Mouse (Mus musculus) inflammation-experienced regulatory T-cells (primary cell): Measurements from ENCODE around the gene Terb1. TPM values are rescaled to one million over a fixed set of nuclear protein-coding genes. Genes with fewer than 3 reads are reported as not detected.

Experiments
- polyA plus RNA-seq, 2 experiments: library from polyadenylated mRNA; unstranded; fragments of 100-300 nt; shearing (Covaris generic); gene quantifications; one replicate each; pipeline ENCODE4 v1.2.1; 2017

Terb1 gene
- under 1 TPM; 0.13 to 0.47 TPM for polyA plus RNA-seq

DNA sequence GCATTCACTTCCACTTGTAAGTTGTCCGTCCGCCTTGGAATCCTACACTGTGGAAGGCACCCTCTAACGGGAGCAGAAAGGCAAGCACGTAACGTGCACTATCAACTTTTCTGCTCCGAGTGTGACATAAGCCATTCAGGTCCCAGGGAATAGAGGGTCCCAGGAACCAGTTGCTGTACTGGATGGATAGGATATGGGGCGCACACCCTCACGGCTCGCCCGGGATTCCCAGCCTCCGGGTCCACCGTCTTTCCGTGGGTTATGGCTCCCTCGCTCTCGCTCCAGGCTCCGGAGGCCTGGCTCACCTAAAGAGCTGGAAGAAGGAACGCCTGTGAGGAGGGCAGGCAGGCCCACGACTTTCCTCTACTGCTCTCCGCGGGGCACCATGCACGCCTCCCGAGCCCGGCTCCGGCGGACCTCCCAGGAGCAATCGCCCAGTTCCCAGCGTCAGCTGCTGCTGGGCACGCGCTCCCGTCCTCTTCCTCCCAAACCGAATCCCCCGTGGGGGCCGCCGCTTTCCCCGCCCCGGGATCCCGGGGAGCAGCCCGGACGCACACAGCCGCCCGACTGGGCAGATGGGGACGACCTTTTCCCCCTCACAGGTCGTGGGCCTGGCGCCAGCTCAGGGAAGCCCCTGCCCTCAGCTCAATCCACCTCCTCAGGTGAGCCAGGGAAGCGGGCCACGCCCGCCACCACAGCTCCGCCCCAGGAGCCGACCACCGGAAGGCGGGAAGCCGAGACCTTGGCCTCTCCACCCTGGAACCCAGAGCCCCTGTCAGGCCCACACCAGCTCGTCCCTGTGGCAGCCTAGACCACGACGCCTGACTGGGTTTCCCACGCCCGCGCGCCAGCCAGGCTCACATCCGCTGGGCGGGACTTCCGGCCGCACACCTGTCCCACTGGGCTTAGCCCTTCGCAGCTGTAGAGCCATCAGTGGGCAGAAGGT is at the start of gene Terb1:
Terb1 (minus strand) TSS at position 850 of the 946 bp plus-strand sequence.

DNA sequence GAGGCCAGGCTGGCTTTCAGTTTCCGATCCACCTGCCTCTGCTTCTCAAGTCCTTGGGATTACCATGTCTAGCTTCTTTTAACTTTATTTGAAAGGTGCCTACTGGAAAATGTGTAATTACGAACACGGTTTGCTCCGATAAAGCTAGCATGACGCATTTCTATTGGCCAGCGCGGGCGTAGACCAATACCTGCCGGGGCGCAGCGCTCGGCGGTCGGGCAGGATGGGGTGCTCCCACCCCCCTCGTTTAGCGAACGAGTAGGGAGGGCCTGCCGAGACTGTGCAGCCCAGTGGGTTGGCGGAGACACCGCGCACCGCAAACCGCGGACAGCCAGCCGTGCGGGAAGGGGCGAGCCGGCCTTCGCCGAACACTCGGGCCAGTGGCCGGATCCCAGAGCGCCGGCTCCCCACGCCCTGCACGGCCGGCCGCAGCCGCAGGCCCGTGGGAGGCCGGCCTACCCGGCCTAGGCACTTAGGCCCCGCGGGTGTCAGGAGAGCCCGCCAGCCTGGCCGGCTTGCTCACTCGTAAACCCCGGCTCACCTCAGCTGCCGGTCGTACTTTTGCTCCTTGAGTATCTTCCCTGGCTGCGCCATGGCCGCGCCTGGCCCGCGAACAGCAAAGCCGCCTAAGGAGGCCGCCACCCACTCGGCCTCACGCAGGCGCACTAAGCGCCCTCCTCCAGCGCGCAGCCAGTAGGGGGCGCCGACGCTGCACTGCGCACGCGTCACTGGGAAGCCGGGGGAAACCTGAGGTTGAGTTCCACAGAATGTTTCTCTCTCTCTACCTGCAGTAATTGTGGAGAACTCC is 24.5 kb upstream of the Terb1 start, which contains the start of the genes Nae1 and Car7:
Nae1 (minus strand) TSS at position 667 of the 808 bp plus-strand sequence.
Car7 (plus strand) TSS at position 719 of the 808 bp plus-strand sequence.

DNA sequence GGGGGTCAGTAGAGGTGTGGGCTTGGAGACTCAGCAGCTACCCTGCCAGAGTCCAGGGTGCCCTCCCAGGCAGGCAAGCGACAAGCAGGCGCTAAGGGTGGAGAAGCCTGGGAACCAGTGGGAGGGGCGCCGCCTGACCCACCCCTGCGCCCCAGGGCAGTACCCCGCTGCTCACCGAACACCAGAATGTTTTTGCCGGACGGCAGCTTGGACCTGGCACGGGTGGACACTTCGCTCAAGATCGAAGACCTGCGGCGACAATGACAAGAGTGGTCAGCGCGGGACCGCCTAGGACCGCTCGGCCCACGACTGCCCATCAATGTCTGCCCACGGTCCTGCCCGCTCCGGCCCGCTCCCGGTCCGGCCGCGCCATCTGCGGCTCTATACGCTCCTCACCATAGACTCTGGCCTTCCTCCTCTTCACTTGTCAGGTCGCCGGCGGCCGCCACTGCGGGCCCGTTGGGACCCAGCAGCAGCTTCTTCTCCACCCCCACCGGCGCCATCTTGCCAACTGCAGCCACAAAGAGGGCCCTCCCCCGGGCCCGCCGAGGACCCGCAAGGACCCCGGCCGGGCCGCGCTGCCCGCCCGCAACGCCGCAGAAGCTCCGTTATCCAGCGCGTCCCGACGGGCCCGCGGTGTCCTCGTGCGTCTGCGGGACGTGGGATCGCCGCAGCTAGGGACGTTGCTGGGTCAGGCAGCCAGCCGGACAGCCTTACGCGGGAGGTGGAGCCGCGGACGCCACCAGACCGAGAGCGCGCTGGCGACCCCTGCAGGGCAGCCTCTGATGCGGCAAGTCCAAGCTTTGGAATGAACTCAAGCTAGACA is 67.2 kb downstream of the Terb1 start, which contains the start of gene Dync1li2:
Dync1li2 (minus strand) TSS at position 749 of the 826 bp plus-strand sequence.

Other genes starting within 250 kb of the Terb1 start
- gene Cmtm2a, start 216.7 kb downstream of the Terb1 start, polyA plus RNA-seq, result under 1 TPM in 1 of 2 experiments, not detected in 1; 0.84 TPM
- not detected for gene Gm45711, start 199.8 kb downstream of the Terb1 start, polyA plus RNA-seq
- gene Cmtm1, start 199.8 kb downstream of the Terb1 start, polyA plus RNA-seq, result under 1 TPM in 1 of 2 experiments, not detected in 1; 0.62 TPM
- gene Gm11020, start 188.3 kb downstream of the Terb1 start, polyA plus RNA-seq, result 1 to 10 TPM in 1 of 2 experiments, not detected in 1; 4.4 TPM
- 1 to 10 TPM in 1 of 2 experiments, not detected in 1; 3.7 TPM for gene Cmtm2b, start 187.7 kb downstream of the Terb1 start, polyA plus RNA-seq
- 10 to 100 TPM; 14.5 to 30.9 TPM for gene Cmtm3, start 170.5 kb downstream of the Terb1 start, polyA plus RNA-seq
- under 1 TPM; 0.31 to 0.66 TPM for gene Cmtm4, start 114.1 kb downstream of the Terb1 start, polyA plus RNA-seq
- gene Dync1li2, start 66.9 kb downstream of the Terb1 start, polyA plus RNA-seq, result 10 to 100 TPM; 34.4 to 35.5 TPM
- gene Nae1, start 24.7 kb upstream of the Terb1 start, polyA plus RNA-seq, result 100 to 1,000 TPM in 1 of 2 experiments, 10 to 100 TPM in 1; 84.9 to 115 TPM
- 1 to 10 TPM; 1.2 to 3.4 TPM for gene Car7, start 24.8 kb upstream of the Terb1 start, polyA plus RNA-seq
- 1 to 10 TPM; 5.2 to 8.9 TPM for gene Pdp2, start 81.5 kb upstream of the Terb1 start, polyA plus RNA-seq
- gene Cdh16, start 114.5 kb upstream of the Terb1 start, polyA plus RNA-seq, result 1 to 10 TPM in 1 of 2 experiments, not detected in 1; 2.2 TPM
- 10 to 100 TPM; 51.9 to 63.5 TPM for gene Rrad, start 121.4 kb upstream of the Terb1 start, polyA plus RNA-seq
- gene Ciao2b, start 132.1 kb upstream of the Terb1 start, polyA plus RNA-seq, result 100 to 1,000 TPM; 106 to 126 TPM
- under 1 TPM; 0.59 to 0.65 TPM for gene Ces2a, start 224.1 kb upstream of the Terb1 start, polyA plus RNA-seq